Mouse (Mus musculus): ENCODE measurements around the gene Iyd. TPM values are rescaled to one million over a fixed set of nuclear protein-coding genes. Genes with fewer than 3 reads are reported as not detected.
A peak's percentile ranks its signal among the peaks of the same experiment; 100 is the strongest.

The Iyd gene
- total RNA-seq, 1 experiment: not detected

DNA sequence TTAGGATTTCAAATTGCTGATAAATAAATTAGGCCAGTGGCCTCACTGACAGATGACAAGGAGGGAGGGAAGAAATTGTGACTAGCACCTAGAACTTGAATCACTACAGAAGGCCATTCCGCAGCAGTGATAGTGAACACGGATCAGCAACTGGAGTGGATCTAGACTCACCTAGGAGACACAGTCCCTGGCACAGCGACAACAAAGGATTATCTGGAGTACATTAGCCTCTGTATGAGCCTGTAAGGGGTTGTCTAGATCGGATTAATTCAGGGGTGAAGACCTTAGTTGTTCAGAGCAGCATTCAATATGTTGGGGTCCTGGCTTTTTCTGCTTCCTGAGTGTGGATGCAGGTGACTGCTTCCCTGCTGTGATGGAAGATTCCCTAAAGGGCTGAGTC lies 9.4 kb upstream of the Iyd start:
- in situ Hi-C loops (cut with MboI; ENCODE audit: low sequenced_read_pairs in 2 of 2, unreplicated experiment in 2 of 2): loop anchor here in 1 of 2 experiments (10.0 kb wide), 1 partner anchor 414 kb away; no protein-coding TSS in a partner anchor
- H3K4me3 ChIP-seq (ENCODE audit: insufficient read depth in 1 of 2, low read depth in 1 of 2, low read length in 2 of 2, poor library complexity in 1 of 2, severe bottlenecking in 1 of 2): no peak overlapping the region
- no peak overlapping the region for H3K27ac ChIP-seq (ENCODE audit: insufficient read depth, low read depth, low read length, poor library complexity, severe bottlenecking)
- no peaks in the 10 kb centered on the region for H3K4me1 ChIP-seq (ENCODE audit: control insufficient read depth in 2 of 2, insufficient read depth in 2 of 2, low read length in 2 of 2, poor library complexity in 1 of 2)
- no peak for DNase-seq (ENCODE audit: low read depth, low spot score)
- H3K36me3 ChIP-seq (ENCODE audit: control insufficient read depth, insufficient read depth, low read length, poor library complexity, severe bottlenecking): no peaks in the 10 kb centered on the region
- H3K9ac ChIP-seq (ENCODE audit: insufficient read depth, low read depth, low read length, poor library complexity, severe bottlenecking): no peak overlapping the region
- no peak for TF ChIP-seq ZNF384 (IDR thresholded peaks at IDR 0.05; ENCODE audit: low read depth, low read length)
- no peak for TF ChIP-seq ZC3H11A (IDR thresholded peaks at IDR 0.05; ENCODE audit: borderline replicate concordance, low read depth, low read length)
- TF ChIP-seq HCFC1 (IDR thresholded peaks at IDR 0.05; ENCODE audit: borderline replicate concordance, insufficient read depth, low read length): no peak
- no peak for TF ChIP-seq CHD2 (IDR thresholded peaks at IDR 0.05; ENCODE audit: low read depth, low read length)
- no peak for TF ChIP-seq MAFK (IDR thresholded peaks at IDR 0.05; ENCODE audit: insufficient read depth, low read depth, low read length)
- no peaks in the 10 kb centered on the region for H3K9me3 ChIP-seq (ENCODE audit: control insufficient read depth, insufficient read depth, low read depth, low read length)

DNA sequence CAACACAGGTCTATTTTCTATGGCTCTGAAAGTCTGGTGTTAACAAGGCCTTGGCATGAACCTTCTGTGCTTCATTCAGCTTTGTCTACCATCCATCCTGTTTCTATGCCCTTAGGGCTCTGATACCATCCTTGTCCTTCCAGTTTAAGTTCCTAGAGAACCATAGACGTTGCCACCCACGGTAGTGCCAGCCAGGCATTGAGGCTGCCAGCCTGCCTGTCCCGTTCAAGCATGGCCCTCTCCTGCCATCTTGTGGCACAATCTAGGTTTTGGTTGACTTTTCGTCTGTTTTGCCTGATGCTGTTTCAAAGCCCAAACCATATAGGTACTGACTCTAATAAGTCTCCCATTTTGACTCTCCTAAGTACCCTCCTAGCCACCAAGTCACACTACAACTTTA lies 8.7 kb upstream of the Iyd start:
- Histone ChIP-seq H3K9ac (ENCODE audit: insufficient read depth, low read depth, low read length, poor library complexity, severe bottlenecking) (no peak overlapping the region), H3K27ac (ENCODE audit: insufficient read depth, low read depth, low read length, poor library complexity, severe bottlenecking) (no peak overlapping the region), H3K36me3 (ENCODE audit: control insufficient read depth, insufficient read depth, low read length, poor library complexity, severe bottlenecking) (no peaks in the 10 kb centered on the region), H3K9me3 (ENCODE audit: control insufficient read depth, insufficient read depth, low read depth, low read length) (no peaks in the 10 kb centered on the region), H3K4me1 (ENCODE audit: control insufficient read depth in 2 of 2, insufficient read depth in 2 of 2, low read length in 2 of 2, poor library complexity in 1 of 2) (no peaks in the 10 kb centered on the region), H3K4me3 (ENCODE audit: insufficient read depth in 1 of 2, low read depth in 1 of 2, low read length in 2 of 2, poor library complexity in 1 of 2, severe bottlenecking in 1 of 2) (no peak overlapping the region)
- peak; percentile 87 for TF ChIP-seq ZC3H11A (IDR thresholded peaks at IDR 0.05; ENCODE audit: borderline replicate concordance, low read depth, low read length)
- TF ChIP-seq ZNF384 (IDR thresholded peaks at IDR 0.05; ENCODE audit: low read depth, low read length): no peak
- no peak for TF ChIP-seq CHD2 (IDR thresholded peaks at IDR 0.05; ENCODE audit: low read depth, low read length)
- DNase-seq (ENCODE audit: low read depth, low spot score): no peak
- in situ Hi-C loops (cut with MboI; ENCODE audit: low sequenced_read_pairs in 2 of 2, unreplicated experiment in 2 of 2): loop anchor here in 1 of 2 experiments (10.0 kb wide), 1 partner anchor 413 kb away; no protein-coding TSS in a partner anchor

DNA sequence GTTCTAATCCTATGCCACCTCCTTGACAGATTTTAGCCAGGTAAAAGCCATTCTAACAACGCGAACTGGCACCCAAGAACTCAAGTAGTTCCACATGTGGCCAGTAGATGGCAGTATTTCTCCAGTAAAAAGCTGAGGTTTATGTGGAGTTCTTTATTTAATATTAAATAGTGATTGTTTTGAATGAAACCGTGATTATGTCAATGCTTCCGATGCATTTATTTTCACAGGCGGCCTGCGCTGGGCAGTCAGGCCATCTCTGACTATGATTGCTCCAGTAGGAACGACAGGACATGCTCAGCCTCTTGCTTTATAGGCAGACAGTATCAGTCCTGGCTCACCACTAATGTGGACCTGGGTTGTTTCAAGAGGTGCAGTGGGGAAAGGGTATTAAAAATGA lies 5.6 kb upstream of the Iyd start:
- TF ChIP-seq ZC3H11A (IDR thresholded peaks at IDR 0.05; ENCODE audit: borderline replicate concordance, low read depth, low read length): peak; percentile 33; the same call in 1 of the 2 replicates
- TF ChIP-seq ZNF384 (IDR thresholded peaks at IDR 0.05; ENCODE audit: low read depth, low read length): no peak
- in situ Hi-C loops (cut with MboI; ENCODE audit: low sequenced_read_pairs in 2 of 2, unreplicated experiment in 2 of 2): loop anchor here in 1 of 2 experiments (10.0 kb wide), 1 partner anchor 410 kb away; no protein-coding TSS in a partner anchor
- Histone ChIP-seq H3K9me3 (ENCODE audit: control insufficient read depth, insufficient read depth, low read depth, low read length) (no peaks in the 10 kb centered on the region), H3K27ac (ENCODE audit: insufficient read depth, low read depth, low read length, poor library complexity, severe bottlenecking) (no peak overlapping the region), H3K36me3 (ENCODE audit: control insufficient read depth, insufficient read depth, low read length, poor library complexity, severe bottlenecking) (no peaks in the 10 kb centered on the region), H3K9ac (ENCODE audit: insufficient read depth, low read depth, low read length, poor library complexity, severe bottlenecking) (no peak overlapping the region), H3K4me1 (ENCODE audit: control insufficient read depth in 2 of 2, insufficient read depth in 2 of 2, low read length in 2 of 2, poor library complexity in 1 of 2) (no peaks in the 10 kb centered on the region), H3K4me3 (ENCODE audit: insufficient read depth in 1 of 2, low read depth in 1 of 2, low read length in 2 of 2, poor library complexity in 1 of 2, severe bottlenecking in 1 of 2) (no peak overlapping the region)
- no peak for DNase-seq (ENCODE audit: low read depth, low spot score)

DNA sequence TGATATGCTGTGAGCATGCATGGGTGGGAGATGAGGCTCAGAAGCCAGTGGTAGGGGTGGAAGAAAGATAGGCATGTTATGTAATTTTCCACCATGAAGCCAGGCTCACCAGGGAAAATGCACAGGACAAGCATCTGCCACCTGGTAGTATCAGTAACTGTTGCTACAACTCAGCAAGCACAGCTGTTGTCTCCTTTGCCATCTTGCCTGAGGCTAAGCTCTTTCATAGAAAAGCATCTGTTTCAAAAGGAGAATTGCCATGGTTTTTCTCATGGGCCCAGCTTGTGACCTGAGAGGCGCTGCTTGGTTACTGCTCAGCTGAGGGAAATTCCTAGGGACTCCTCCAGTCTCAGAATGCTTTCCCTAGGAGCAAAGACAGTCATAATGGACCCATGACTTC lies 3.7 kb upstream of the Iyd start:
- no peak for DNase-seq (ENCODE audit: low read depth, low spot score)
- in situ Hi-C loops (cut with MboI; ENCODE audit: low sequenced_read_pairs in 2 of 2, unreplicated experiment in 2 of 2): loop anchor here in 1 of 2 experiments (10.0 kb wide), 1 partner anchor 408 kb away; no protein-coding TSS in a partner anchor
- H3K9me3 ChIP-seq (ENCODE audit: control insufficient read depth, insufficient read depth, low read depth, low read length): no peaks in the 10 kb centered on the region
- H3K4me1 ChIP-seq (ENCODE audit: control insufficient read depth in 2 of 2, insufficient read depth in 2 of 2, low read length in 2 of 2, poor library complexity in 1 of 2): no peaks in the 10 kb centered on the region
- no peak overlapping the region for H3K9ac ChIP-seq (ENCODE audit: insufficient read depth, low read depth, low read length, poor library complexity, severe bottlenecking)
- TF ChIP-seq ZNF384 (IDR thresholded peaks at IDR 0.05; ENCODE audit: low read depth, low read length) (no peak), ZC3H11A (IDR thresholded peaks at IDR 0.05; ENCODE audit: borderline replicate concordance, low read depth, low read length) (no peak), CHD2 (IDR thresholded peaks at IDR 0.05; ENCODE audit: low read depth, low read length) (no peak), MAFK (IDR thresholded peaks at IDR 0.05; ENCODE audit: insufficient read depth, low read depth, low read length) (no peak), HCFC1 (IDR thresholded peaks at IDR 0.05; ENCODE audit: borderline replicate concordance, insufficient read depth, low read length) (no peak)
- no peak overlapping the region for H3K27ac ChIP-seq (ENCODE audit: insufficient read depth, low read depth, low read length, poor library complexity, severe bottlenecking)
- H3K36me3 ChIP-seq (ENCODE audit: control insufficient read depth, insufficient read depth, low read length, poor library complexity, severe bottlenecking): no peaks in the 10 kb centered on the region
- no peak overlapping the region for H3K4me3 ChIP-seq (ENCODE audit: insufficient read depth in 1 of 2, low read depth in 1 of 2, low read length in 2 of 2, poor library complexity in 1 of 2, severe bottlenecking in 1 of 2)

DNA sequence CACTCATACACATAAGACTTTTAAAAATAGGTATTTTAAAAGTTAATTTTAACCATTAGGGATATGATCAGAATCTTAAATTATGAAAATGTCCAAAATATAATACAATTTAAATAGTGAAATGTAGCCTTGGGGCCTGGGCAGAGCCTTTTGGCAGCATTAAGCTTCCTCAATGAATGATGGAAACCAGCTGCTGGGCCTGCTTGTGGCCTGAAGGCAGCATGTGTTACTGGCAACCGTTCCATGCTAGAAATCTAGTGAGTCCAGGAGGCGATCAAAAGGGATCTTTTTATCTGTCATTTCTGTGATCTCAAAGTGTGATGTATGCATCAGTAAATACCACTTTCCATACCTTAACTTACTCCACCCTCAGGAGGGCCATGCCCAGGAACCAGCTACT lies 9.3 kb downstream of the Iyd start:
- Histone ChIP-seq H3K36me3 (ENCODE audit: control insufficient read depth, insufficient read depth, low read length, poor library complexity, severe bottlenecking) (no peaks in the 10 kb centered on the region), H3K4me1 (ENCODE audit: control insufficient read depth in 2 of 2, insufficient read depth in 2 of 2, low read length in 2 of 2, poor library complexity in 1 of 2) (no peaks in the 10 kb centered on the region), H3K9ac (ENCODE audit: insufficient read depth, low read depth, low read length, poor library complexity, severe bottlenecking) (no peak overlapping the region), H3K4me3 (ENCODE audit: insufficient read depth in 1 of 2, low read depth in 1 of 2, low read length in 2 of 2, poor library complexity in 1 of 2, severe bottlenecking in 1 of 2) (no peak overlapping the region), H3K9me3 (ENCODE audit: control insufficient read depth, insufficient read depth, low read depth, low read length) (no peaks in the 10 kb centered on the region), H3K27ac (ENCODE audit: insufficient read depth, low read depth, low read length, poor library complexity, severe bottlenecking) (no peak overlapping the region)
- in situ Hi-C loops (cut with MboI; ENCODE audit: low sequenced_read_pairs in 2 of 2, unreplicated experiment in 2 of 2): no loop called here
- no peak for DNase-seq (ENCODE audit: low read depth, low spot score)
- TF ChIP-seq ZNF384 (IDR thresholded peaks at IDR 0.05; ENCODE audit: low read depth, low read length) (no peak), CHD2 (IDR thresholded peaks at IDR 0.05; ENCODE audit: low read depth, low read length) (no peak), ZC3H11A (IDR thresholded peaks at IDR 0.05; ENCODE audit: borderline replicate concordance, low read depth, low read length) (no peak), MAFK (IDR thresholded peaks at IDR 0.05; ENCODE audit: insufficient read depth, low read depth, low read length) (no peak), HCFC1 (IDR thresholded peaks at IDR 0.05; ENCODE audit: borderline replicate concordance, insufficient read depth, low read length) (no peak)
